Mouse (Mus musculus) hematopoietic stem cell, adult 5-6 weeks (primary cell): Measurements from ENCODE around the gene Slco4a1. TPM values are rescaled to one million over a fixed set of nuclear protein-coding genes. Genes with fewer than 3 reads are reported as not detected.
A peak's percentile ranks its signal among the peaks of the same experiment; 100 is the strongest.

Source experiments
- ATAC-seq, 2 experiments: fragments of 125-278 bp in 1 of 2; replicated peaks in 1 of 2; 2 replicates each; pipeline ENCODE4 v1.8.0; 2016 to 2017; ENCODE audit warnings: inconsistent platforms in 2 of 2, mild to moderate bottlenecking in 2 of 2, moderate number of reproducible peaks in 2 of 2, low read depth in 1 of 2, moderate TSS enrichment in 1 of 2; ENCODE audit not compliant: low FRiP score in 2 of 2, poor library complexity in 2 of 2, severe bottlenecking in 2 of 2, insufficient read depth in 1 of 2, low TSS enrichment in 1 of 2
- total RNA-seq: library from RNA; stranded (forward); fragments of 172-1452, 232-1000 nt; gene quantifications from 2 replicates; pipeline ENCODE4 v1.2.3, GENCODE M21; 2017

Gene Slco4a1
- total RNA-seq, 1 experiment from 2014 or later: 8.9 TPM

GRCm38 (mm10) chr2:180482274-180482673 lies 26.2 kb downstream of the Slco4a1 start:
- ATAC-seq: no peak

- no peak for ATAC-seq
Measured at GRCm38 (mm10) chr2:180484882-180485281, 28.8 kb downstream of the Slco4a1 start.

- no peak for ATAC-seq
Measured at GRCm38 (mm10) chr2:180485306-180485705, 29.3 kb downstream of the Slco4a1 start.

GRCm38 (mm10) chr2:180488210-180488751 lies 32.2 kb downstream of the Slco4a1 start:
- ATAC-seq: no peak

- no peak for ATAC-seq
Measured at GRCm38 (mm10) chr2:180495906-180496305, 39.9 kb downstream of the Slco4a1 start.

- peak; percentile 19 to 25; a peak in 2 of 4 replicates for ATAC-seq
Measured at GRCm38 (mm10) chr2:180499741-180500140, 43.7 kb downstream of the Slco4a1 start, which contains the start of gene Ntsr1. Gene Ntsr1, plus strand, starts transcription at chr2:180499976.

- no peak for ATAC-seq
Measured at GRCm38 (mm10) chr2:180500726-180501125, 44.7 kb downstream of the Slco4a1 start.

DNA sequence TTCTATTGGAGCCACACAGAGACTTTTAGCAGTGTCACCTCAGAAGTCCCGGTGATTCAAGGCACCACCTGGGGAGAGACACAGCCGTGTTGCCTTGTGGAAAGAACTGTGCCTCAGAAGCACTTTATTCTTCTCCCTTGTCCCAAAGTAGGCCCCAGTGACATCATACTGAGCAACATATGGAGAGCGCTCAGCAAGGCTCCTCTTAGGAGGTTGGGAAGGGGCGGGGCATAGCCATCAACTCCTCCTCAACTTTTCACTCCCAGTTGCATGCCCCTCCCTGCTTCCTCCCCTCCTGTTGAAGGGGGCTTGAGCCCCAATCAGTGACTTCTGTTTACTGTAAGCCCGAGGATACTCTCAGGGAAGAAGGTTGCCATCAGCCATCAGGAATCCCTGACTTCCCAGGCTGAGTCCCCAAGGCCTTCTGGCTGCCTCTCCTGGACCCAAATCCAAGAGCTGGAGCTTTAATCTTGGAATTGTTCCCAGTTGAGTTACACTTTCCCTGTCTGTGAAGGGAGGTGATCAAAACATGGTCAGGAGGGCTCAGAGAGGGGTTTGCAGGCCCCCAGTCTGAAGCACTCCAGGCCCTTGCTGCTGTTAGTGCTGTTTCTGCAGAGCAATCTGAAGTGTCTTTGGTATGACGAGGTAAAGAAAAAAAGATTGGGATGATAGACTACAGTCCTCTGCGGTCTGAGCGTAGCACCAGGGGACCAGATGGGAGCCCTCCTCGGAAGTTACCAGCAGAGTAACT lies 45.3 kb downstream of the Slco4a1 start:
- ATAC-seq: no peak

- ATAC-seq: no peak
Measured at GRCm38 (mm10) chr2:180506281-180506680, 50.2 kb downstream of the Slco4a1 start.

GRCm38 (mm10) chr2:180508455-180509115 lies 52.5 kb downstream of the Slco4a1 start:
- no peak for ATAC-seq

DNA sequence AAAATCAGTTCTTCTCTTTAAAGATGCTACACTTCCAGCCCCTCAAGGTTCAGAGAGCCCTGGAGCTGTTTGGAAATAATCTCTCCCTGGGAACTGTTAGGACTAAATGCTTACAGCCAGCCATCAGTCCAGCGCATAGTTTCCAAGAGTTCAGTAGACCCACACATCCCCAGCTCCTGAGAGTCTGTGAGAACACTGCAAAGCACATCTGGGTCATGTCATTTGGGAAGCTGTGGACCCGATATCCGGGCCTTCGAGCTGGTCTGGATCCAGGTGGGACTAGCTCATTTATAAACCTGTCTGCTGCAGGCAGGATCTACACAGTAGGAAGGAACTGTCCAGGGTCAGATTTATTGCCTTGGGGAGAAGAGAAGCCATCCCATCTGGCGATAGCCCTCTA lies 54.8 kb downstream of the Slco4a1 start:
- ATAC-seq: no peak

DNA sequence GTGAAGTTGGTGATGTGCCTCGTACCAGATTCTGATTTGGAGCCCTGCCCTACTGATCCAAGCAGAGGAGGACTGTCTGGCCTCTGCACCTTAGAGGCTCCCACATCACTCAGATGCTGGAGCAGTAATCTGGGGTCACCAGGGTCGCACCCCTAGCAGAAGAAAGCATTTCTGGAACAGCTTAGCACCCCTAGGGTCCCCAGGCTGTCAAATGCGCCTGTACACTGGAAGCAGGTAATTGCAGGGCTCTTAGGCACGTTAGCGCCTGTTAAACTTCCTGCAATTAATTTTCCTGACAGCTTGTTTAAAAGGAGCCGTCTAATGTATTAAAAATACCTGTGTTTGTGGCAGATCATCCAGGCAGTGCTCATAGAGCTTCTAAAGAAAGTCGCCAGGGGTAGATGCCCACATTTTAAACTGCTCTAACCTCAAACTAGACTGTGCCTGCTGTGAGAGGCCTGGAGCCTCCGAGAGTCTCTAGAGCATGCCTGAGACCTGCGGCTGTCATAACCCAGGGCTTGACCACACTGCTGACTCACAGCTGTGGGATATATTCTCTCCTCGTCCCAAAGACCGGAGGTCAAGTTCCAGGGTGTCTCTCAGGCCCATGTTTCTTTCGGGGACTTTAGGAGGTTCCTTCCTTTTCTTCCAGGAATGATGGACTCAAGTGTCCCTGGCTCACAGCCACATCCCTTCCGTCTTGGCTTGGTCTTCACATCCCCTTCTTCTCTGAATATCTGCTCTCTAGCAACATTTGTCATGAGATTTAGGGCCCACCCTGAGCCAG lies 56.0 kb downstream of the Slco4a1 start:
- peak in 1 of 2 experiments; percentile 27; a peak in 2 of 4 replicates for ATAC-seq

- no peak for ATAC-seq
Measured at GRCm38 (mm10) chr2:180513019-180513418, 57.0 kb downstream of the Slco4a1 start.

DNA sequence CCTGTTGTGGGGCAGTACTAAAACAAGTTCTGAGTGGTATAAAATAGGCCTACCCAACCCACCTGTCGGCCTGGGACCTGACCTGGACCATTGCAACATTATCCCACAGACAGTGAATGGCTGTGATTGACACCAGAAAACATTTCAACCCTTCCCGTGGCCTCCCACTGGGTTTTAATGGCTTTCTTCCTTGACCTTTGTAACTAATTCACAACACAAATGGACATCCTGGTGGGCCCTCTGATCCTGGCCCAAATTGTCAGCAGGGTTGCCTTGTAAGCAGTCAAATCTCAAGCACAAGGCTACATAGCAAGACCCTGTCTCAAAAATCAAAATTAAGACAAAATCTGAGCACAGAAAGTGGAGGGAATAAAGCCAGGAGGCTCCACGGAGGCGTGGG lies 57.8 kb downstream of the Slco4a1 start:
- no peak for ATAC-seq

DNA sequence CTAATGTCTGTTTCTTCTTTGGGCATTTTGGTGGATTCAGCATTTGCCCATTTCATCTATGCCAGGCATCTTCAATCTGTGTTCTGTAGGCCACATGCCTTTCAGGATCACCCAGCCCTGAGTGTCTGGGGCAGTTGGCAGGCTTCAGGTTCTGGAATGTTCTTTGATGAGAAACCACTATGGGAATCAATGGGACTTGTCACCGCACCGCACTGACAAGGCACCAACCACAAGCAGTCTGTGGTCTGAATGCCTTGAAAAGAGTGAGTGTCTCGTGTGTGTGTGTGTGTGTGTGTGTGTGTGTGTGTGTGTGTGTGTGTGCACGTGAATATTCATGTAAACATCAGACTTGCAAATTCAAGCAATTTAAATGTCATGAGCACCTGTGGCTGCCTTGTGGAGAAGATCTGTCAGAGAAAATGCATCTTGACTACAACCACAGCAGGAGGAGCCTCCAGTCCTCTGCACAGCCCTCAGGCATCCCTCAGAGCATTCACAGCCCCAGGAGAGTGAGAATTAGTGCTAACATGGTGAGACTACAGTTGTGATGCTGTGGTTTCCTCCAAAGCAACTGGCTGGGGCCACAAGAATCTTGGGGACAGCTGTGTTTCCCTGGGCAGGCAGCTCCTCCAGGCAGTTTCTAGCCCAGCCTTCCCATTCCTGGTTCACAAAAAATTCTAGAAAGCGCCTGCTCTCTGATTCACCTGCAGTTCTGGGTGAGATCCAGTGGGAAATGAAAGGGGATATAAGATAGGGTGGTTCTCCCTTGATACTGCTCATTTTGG lies 65.6 kb downstream of the Slco4a1 start:
- ATAC-seq: no peak

- no peak for ATAC-seq
Measured at GRCm38 (mm10) chr2:180522825-180523224, 66.8 kb downstream of the Slco4a1 start.
